Mouse (Mus musculus): Measurements from ENCODE around the gene Mical2.

DNA sequence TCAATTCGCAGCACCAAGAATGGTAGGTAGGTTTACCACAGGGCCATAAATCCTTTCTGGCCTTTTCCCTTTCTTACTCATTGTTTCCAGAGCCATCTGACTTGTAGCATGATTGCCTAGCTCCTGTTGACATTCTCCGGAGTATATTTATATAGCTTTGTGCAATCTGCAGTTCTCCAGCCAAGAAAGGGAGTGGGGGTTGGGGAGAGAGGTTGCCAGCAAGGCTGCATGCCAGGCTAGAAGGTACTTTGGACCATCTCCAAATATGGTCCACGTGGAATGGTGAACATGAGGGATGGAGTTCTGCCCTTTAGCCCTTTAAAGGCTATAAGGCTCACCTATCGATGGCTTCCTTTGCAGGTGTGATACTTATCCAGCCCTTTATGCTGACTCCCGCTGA, 45.2 kb downstream of the Mical2 start:
- no peak for TF ChIP-seq POLR2A (IDR thresholded peaks at IDR 0.05; ENCODE audit: insufficient read depth, low read depth, low read length)
- no peak for TF ChIP-seq CTCF (IDR thresholded peaks at IDR 0.05)
